In genomic region chr14:61457468-61457867, GRCm38 (mm10) we compare ENCODE assay signal across 23 mouse cellular contexts.
"Had no signal": no experiment of that assay in that cellular context is flagged by ENCODE, and none has a peak within 500 bp of the region (broad histone marks: within the 10 kb centered on the region; RNA-seq: fewer than 3 reads in every experiment).

No protein-coding gene starts in this region.

- H3K9me3 ChIP-seq: limb, embryonic 10.5 days; limb, embryonic 13.5 days; liver, embryonic 13.5 days; lung, embryonic 15.5 days; megakaryocyte, embryonic 14.5 days; midbrain, embryonic 10.5 days; midbrain, embryonic 13.5 days; neural tube, embryonic 13.5 days had no signal

- H3K4me3 ChIP-seq: layer of hippocampus, adult 2 months; limb, embryonic 10.5 days; limb, embryonic 13.5 days; liver, embryonic 13.5 days; lung, embryonic 15.5 days; megakaryocyte, embryonic 14.5 days; midbrain, embryonic 10.5 days; midbrain, embryonic 13.5 days; myocyte; neural tube, embryonic 13.5 days had no signal

- ATAC-seq: midbrain, embryonic 13.5 days; midbrain, embryonic 16.5 days had no signal

- H3K4me2 ChIP-seq: limb, embryonic 13.5 days; liver, embryonic 13.5 days; lung, embryonic 15.5 days; midbrain, embryonic 13.5 days; neural tube, embryonic 13.5 days had no signal

- H3K36me3 ChIP-seq: limb, embryonic 10.5 days; limb, embryonic 13.5 days; liver, embryonic 13.5 days; lung, embryonic 15.5 days; midbrain, embryonic 10.5 days; midbrain, embryonic 13.5 days; neural tube, embryonic 13.5 days had no signal

- H3K27me3 ChIP-seq: limb, embryonic 13.5 days; liver, embryonic 13.5 days; lung, embryonic 15.5 days; midbrain, embryonic 13.5 days; neural tube, embryonic 13.5 days had no signal

- DNase-seq: kidney, adult 11 months; kidney, adult 9 months; kidney, postnatal 25 days; layer of hippocampus, adult 9-11 months; liver; liver, embryonic 13.5 days; lung, postnatal 10 days; lung, postnatal 36 days; right cerebral cortex, adult 18-20 months; right cerebral cortex, postnatal 14 days; right cerebral cortex, postnatal 4 days; thymus, adult 18-20 months; thymus, postnatal 36 days had no signal

- H3K4me1 ChIP-seq: liver, embryonic 13.5 days; midbrain, embryonic 13.5 days; neural tube, embryonic 13.5 days had no signal

- H3K9ac ChIP-seq: limb, embryonic 13.5 days; liver, embryonic 13.5 days; lung, embryonic 15.5 days; midbrain, embryonic 13.5 days; neural tube, embryonic 13.5 days had no signal

- H3K27ac ChIP-seq: layer of hippocampus, adult 2 months; limb, embryonic 10.5 days; limb, embryonic 13.5 days; liver, embryonic 13.5 days; lung, embryonic 15.5 days; midbrain, embryonic 10.5 days; midbrain, embryonic 13.5 days; neural tube, embryonic 13.5 days had no signal
